Mouse (Mus musculus) embryonic fibroblast, embryonic 13.5 days (primary cell): Measurements from ENCODE around the gene Pla2g2d.

Source experiments
- CTCF ChIP-seq: IDR thresholded peaks from 2 replicates; pipeline ENCODE4 v1.5.1; 2011; ENCODE audit warnings: mild to moderate bottlenecking, control low read depth, low read length, moderate library complexity, borderline replicate concordance; ENCODE audit not compliant: insufficient read depth
- POLR2A ChIP-seq: IDR thresholded peaks from 2 replicates; pipeline ENCODE4 v1.6.1; 2011; ENCODE audit warnings: low read depth, mild to moderate bottlenecking, control low read depth, low read length, moderate library complexity

- TF ChIP-seq CTCF = no peak
- no peak for TF ChIP-seq POLR2A
Observed at GRCm38 (mm10) chr4:138802917-138803316, 27.4 kb downstream of the Pla2g2d start.
